Mouse (Mus musculus) liver, adult (tissue): ENCODE data around the gene Socs5.

Experiments used
- GATA4 ChIP-seq: IDR thresholded peaks from 2 replicates; pipeline ENCODE4 v1.6.1; 2014; ENCODE audit warnings: mild to moderate bottlenecking, low read length; ENCODE audit not compliant: insufficient replicate concordance

Gene Socs5

DNA sequence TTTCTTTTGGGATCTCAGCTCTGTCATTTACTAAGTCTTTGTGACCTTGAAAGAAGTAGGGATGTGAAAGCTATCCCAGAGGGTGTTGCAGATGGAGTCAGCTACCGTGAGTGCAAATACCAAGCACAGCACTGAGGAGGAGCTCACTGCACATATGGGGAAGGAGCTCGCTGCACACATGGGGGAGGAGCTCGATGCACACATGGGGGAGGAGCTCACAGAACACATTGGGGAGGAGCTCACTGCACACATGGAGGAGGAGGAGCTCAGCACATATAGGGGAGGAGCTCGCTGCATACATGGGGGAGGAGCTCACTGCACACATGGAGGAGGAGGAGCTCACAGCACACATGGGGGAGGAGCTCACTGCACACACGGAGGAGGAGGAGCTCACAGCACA, 4.4 kb upstream of the Socs5 start:
- TF ChIP-seq GATA4: no peak

GRCm38 (mm10) chr17:87104276-87104675, 3.2 kb upstream of the Socs5 start:
- no peak for TF ChIP-seq GATA4

- TF ChIP-seq GATA4: no peak; the same call in 1 of the 2 replicates
Observed at GRCm38 (mm10) chr17:87105941-87106340, 1.5 kb upstream of the Socs5 start.

GRCm38 (mm10) chr17:87106691-87107523, 572 bp upstream of the Socs5 start:
- TF ChIP-seq GATA4: no peak

DNA sequence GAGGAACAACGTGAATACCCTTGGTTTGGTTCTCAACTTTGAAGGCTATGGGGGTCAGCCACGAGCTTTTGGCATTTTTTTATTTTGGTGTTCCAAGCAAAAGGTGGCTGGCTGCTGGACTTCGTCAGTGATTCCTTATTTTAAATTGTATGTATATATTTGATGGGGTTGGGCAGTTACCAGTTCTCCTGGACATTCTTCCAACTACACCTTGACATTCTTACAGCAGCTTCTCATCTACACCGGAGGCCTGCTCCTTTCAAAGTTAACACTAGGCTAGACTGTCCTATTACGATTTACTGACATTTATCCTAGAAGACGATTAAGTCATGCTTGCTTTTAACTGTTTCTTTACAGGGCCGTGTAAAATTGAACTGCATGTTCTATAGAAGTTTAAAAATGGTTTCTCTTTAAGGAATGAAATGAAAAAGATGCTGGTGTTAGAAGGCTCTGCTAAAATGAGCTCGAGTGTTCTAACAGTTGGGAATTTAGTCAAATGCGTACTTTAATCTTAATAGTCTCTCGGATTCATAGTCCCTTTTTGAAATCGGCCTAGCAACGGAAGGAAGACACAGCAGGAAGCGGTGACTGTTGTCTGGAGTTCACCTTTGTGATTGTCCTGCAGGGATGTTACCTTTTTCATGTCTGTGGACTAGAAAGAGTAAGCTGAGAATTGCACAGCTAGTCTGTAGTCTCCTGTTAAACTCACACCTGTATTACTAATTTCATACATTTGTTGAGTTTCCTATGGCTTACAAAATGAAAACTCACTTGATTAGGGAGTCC, 1.2 kb downstream of the Socs5 start:
- no peak for TF ChIP-seq GATA4

DNA sequence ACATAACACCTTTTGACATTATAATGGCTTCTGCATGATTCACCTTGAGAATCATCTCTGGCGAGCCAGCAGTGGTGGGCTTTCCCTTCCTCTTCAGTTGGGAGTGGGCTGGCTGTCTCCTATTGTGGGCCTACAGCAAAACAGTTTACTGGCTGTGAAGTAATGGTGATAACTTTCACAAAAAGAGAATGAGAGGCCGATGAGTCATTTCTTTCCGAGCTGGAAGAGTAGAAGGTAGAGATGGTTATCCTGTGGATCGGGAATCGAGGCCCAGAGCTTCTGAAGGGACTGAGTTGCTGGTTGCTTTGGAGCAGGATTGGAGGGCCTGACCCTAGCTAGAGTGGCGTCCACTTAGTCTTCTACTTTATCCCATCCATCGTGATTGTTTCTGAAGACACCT, 2.0 kb downstream of the Socs5 start:
- no peak for TF ChIP-seq GATA4

- no peak for TF ChIP-seq GATA4
Observed at GRCm38 (mm10) chr17:87112852-87113592, 5.5 kb downstream of the Socs5 start.

GRCm38 (mm10) chr17:87115615-87116014, 8.1 kb downstream of the Socs5 start:
- no peak for TF ChIP-seq GATA4

- TF ChIP-seq GATA4: no peak
Observed at GRCm38 (mm10) chr17:87118966-87119526, 11.6 kb downstream of the Socs5 start.

DNA sequence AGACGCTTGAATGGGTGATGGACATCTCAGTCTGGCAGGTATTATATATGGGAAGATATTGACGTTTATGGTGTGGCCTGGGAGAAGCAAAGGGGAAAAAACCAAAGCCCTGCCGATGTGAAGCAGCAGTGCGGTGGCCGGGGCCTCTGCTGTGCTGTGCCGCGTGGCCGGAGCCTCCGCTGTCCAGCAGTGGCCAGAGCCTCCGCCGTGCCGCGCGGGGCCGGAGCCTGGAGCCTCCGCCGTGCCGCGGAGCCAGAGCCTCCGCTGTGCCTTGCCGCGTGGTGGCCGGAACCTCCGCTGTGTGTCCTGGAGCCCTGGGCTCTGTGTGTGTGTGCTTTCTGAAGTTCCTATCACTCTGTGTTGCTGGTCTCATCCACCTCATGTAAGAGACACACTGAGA, 17.9 kb downstream of the Socs5 start:
- TF ChIP-seq GATA4: no peak

DNA sequence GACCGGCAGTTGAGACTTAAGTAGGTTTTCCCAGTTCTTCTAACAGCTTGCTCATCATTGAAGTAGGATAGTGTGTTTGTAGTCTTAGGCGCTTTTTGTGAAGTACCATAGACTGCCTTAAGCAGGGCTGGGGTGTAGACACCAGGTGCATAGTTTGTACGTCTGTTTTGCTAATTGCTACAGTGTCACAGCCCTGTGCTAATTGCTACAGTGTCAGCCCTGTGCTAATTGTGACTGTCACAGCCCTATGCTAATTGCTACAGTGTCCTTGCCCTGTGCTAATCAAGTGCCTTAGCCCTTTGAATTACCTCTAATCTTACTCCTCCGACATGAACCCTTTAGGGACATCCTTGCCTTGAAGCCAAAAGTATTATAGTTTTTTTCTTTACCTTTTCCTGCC, 24.8 kb downstream of the Socs5 start:
- TF ChIP-seq GATA4: no peak

DNA sequence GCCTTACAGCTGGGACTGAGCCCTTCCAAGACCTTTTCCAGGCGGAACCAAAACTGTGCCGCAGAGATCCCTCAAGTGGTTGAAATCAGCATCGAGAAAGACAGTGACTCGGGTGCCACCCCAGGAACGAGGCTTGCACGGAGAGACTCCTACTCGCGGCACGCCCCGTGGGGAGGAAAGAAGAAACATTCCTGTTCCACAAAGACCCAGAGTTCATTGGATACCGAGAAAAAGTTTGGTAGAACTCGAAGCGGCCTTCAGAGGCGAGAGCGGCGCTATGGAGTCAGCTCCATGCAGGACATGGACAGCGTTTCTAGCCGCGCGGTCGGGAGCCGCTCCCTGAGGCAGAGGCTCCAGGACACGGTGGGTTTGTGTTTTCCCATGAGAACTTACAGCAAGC, 26.3 kb downstream of the Socs5 start:
- no peak for TF ChIP-seq GATA4

- no peak for TF ChIP-seq GATA4
Observed at GRCm38 (mm10) chr17:87134631-87135030, 27.2 kb downstream of the Socs5 start.

- no peak for TF ChIP-seq GATA4
Observed at GRCm38 (mm10) chr17:87135741-87136140, 28.3 kb downstream of the Socs5 start.

- no peak for TF ChIP-seq GATA4
Observed at GRCm38 (mm10) chr17:87141188-87141935, 33.9 kb downstream of the Socs5 start.

- no peak for TF ChIP-seq GATA4
Observed at GRCm38 (mm10) chr17:87142271-87142670, 34.8 kb downstream of the Socs5 start.
